Mouse (Mus musculus) stomach, embryonic 14.5 days (tissue): ENCODE results near the gene Ltbp1. TPM values are rescaled to one million over a fixed set of nuclear protein-coding genes. Genes with fewer than 3 reads are reported as not detected.

Experiments
- ATAC-seq: fragments of 200-750 bp; cut with Nextera tagmentation; 2 replicates; pipeline ENCODE4 v1.8.0; 2017; ENCODE audit warnings: low read depth, moderate TSS enrichment; ENCODE audit not compliant: insufficient number of reproducible peaks, insufficient read depth, low FRiP score
- H3K27ac ChIP-seq: fragments of 300-500 bp; sonication (generic); 2 replicates; pipeline ENCODE4 v1.5.1; 2014; ENCODE audit warnings: mild to moderate bottlenecking, low read length, moderate library complexity, mixed read lengths
- H3K27me3 ChIP-seq: fragments of 300-500 bp; sonication (generic); 2 replicates; pipeline ENCODE4 v1.6.1; 2014; ENCODE audit warnings: low read length, control low read depth, mixed read lengths; ENCODE audit not compliant: control insufficient read depth, insufficient read depth
- H3K36me3 ChIP-seq: fragments of 300-500 bp; sonication (generic); 2 replicates; pipeline ENCODE4 v1.6.1; 2014; ENCODE audit warnings: mild to moderate bottlenecking, control low read depth, low read length, moderate library complexity, mixed read lengths; ENCODE audit not compliant: control insufficient read depth, insufficient read depth
- H3K4me1 ChIP-seq: fragments of 300-500 bp; sonication (generic); 2 replicates; pipeline ENCODE4 v1.6.1; 2014; ENCODE audit warnings: low read length, control low read depth, mixed read lengths; ENCODE audit not compliant: control insufficient read depth, insufficient read depth
- H3K4me2 ChIP-seq: fragments of 300-500 bp; sonication (generic); replicated peaks from 2 replicates; pipeline ENCODE4 v1.6.1; 2014; ENCODE audit warnings: low read depth, low read length, control low read depth
- H3K4me3 ChIP-seq: fragments of 300-500 bp; sonication (generic); 2 replicates; pipeline ENCODE4 v1.5.1; 2014; ENCODE audit warnings: low read depth, low read length, control low read depth
- H3K9ac ChIP-seq: fragments of 300-500 bp; sonication (generic); replicated peaks from 2 replicates; pipeline ENCODE4 v1.6.1; 2014; ENCODE audit warnings: low read depth, mild to moderate bottlenecking, control low read depth, low read length, moderate library complexity, mixed read lengths
- H3K9me3 ChIP-seq: fragments of 300-500 bp; sonication (generic); 2 replicates; pipeline ENCODE4 v1.6.1; 2016; ENCODE audit warnings: low read depth, low read length, control low read depth; ENCODE audit not compliant: control insufficient read depth
- WGBS: fragments of 180-500 bp; shearing (Covaris S2); extraction: QIAGEN DNeasy Blood & Tissue Kit; methylation state at CpG from one replicate; pipeline ENCODE4 v1.1.7; 2014; 5-methylcytosine and 5-hydroxymethylcytosine counted together
- polyA plus RNA-seq: library from polyadenylated mRNA; unstranded; fragments of >200 nt; fragmentation: Nextera tagmentation; extraction: Ambion mirVana; gene quantifications from 2 replicates; pipeline ENCODE4 v1.2.1, GENCODE M21; 2014

Gene Ltbp1
- polyA plus RNA-seq, 1 experiment from 2014 or later = 49.3 TPM

- Histone ChIP-seq H3K4me2 (no peak overlapping the region), H3K4me3 (no peak overlapping the region), H3K27me3 (no peaks in the 10 kb centered on the region), H3K4me1 (0 out of 2 replicates have a peak, but pooled peaks cover 4% of the 10 kb centered on the region), H3K36me3 (no peaks in the 10 kb centered on the region), H3K27ac (no peak overlapping the region), H3K9ac (no peak overlapping the region), H3K9me3 (no peaks in the 10 kb centered on the region)
- 87% methylated on average over 14 of the region's 14 CpGs for WGBS
- no peak for ATAC-seq
Observed at GRCm38 (mm10) chr17:75439062-75439461, 433.7 kb downstream of the Ltbp1 start.

GRCm38 (mm10) chr17:75440619-75441018 is 435.3 kb downstream of the Ltbp1 start:
- ATAC-seq = no peak
- Histone ChIP-seq H3K27me3 (no peaks in the 10 kb centered on the region), H3K9ac (no peak overlapping the region), H3K4me2 (no peak overlapping the region), H3K4me3 (no peak overlapping the region), H3K9me3 (no peaks in the 10 kb centered on the region), H3K4me1 (0 out of 2 replicates have a peak, but pooled peaks cover 4% of the 10 kb centered on the region), H3K36me3 (no peaks in the 10 kb centered on the region), H3K27ac (no peak overlapping the region)
- WGBS = 48% methylated on average over 7 of the region's 7 CpGs

GRCm38 (mm10) chr17:75441260-75441830 is 436.0 kb downstream of the Ltbp1 start:
- Histone ChIP-seq H3K9ac (no peak overlapping the region), H3K4me1 (0 out of 2 replicates have a peak, but pooled peaks cover 4% of the 10 kb centered on the region), H3K4me3 (no peak overlapping the region), H3K36me3 (no peaks in the 10 kb centered on the region), H3K27me3 (no peaks in the 10 kb centered on the region), H3K9me3 (no peaks in the 10 kb centered on the region), H3K27ac (no peak overlapping the region), H3K4me2 (no peak overlapping the region)
- 43% methylated on average over 5 of the region's 5 CpGs for WGBS
- no peak for ATAC-seq
